13 mouse cellular contexts compared by ENCODE assay signal in genomic region chr3:107433614-107434013, GRCm38 (mm10). TPM values are rescaled to one million over a fixed set of nuclear protein-coding genes. Genes with fewer than 3 reads are reported as not detected.
A peak's percentile ranks its signal among the peaks of the same experiment; 100 is the strongest.
DNase-seq lines count a peak whose midpoint lies in the region; ATAC-seq and TF ChIP-seq lines count a peak whose summit lies in the region.
"Had no signal": no experiment of that assay in that cellular context is flagged by ENCODE, and none has a peak within 500 bp of the region (broad histone marks: within the 10 kb centered on the region; RNA-seq: fewer than 3 reads in every experiment).

No protein-coding gene starts in this region.

- no peak for TF ChIP-seq CTCF in heart, adult 2 months (IDR thresholded peaks at IDR 0.05)

- intact Hi-C loops in heart, adult 2 months (cut with DNase I) = loop anchor here (5.0 kb wide), 1 partner anchor 46 kb away; no protein-coding TSS in a partner anchor

- DNase-seq in heart, adult 2 months = peak; percentile 33 to 52
- DNase-seq in right cerebral cortex, postnatal 25 days = peak; percentile 3
- DNase-seq in right cerebral cortex, postnatal 10 days (ENCODE audit: low spot score in 2 of 2) = no peak
- peak; percentile 54 to 62 for DNase-seq in heart, adult 9 months (ENCODE audit: low spot score in 2 of 2)
- DNase-seq in kidney, adult 9 months = no peak
- DNase-seq in midbrain, embryonic 14.5 days = no peak
- DNase-seq: embryo, embryonic 11 days; left cerebral cortex, postnatal 4 days had no signal

- H3K4me2 ChIP-seq in heart, embryonic 12.5 days = no peak overlapping the region
- no peak overlapping the region for H3K4me2 ChIP-seq in liver, embryonic 12.5 days
- H3K4me2 ChIP-seq in midbrain, embryonic 14.5 days (ENCODE audit: low read length) = no peak overlapping the region
- H3K4me2 ChIP-seq: forebrain, embryonic 15.5 days had no signal

- H3K9ac ChIP-seq in heart, adult 2 months (ENCODE audit: low read depth, low read length) = no peak overlapping the region
- H3K9ac ChIP-seq in heart, embryonic 12.5 days = no peak overlapping the region
- H3K9ac ChIP-seq in liver, embryonic 12.5 days = no peak overlapping the region
- no peak overlapping the region for H3K9ac ChIP-seq in midbrain, embryonic 14.5 days (replicated peaks; ENCODE audit: low read length)
- H3K9ac ChIP-seq: forebrain, embryonic 15.5 days had no signal

- H3K4me3 ChIP-seq in heart, adult 2 months = no peak overlapping the region
- no peak overlapping the region for H3K4me3 ChIP-seq in heart, embryonic 12.5 days
- H3K4me3 ChIP-seq in liver, embryonic 12.5 days = no peak overlapping the region
- H3K4me3 ChIP-seq in midbrain, embryonic 14.5 days (replicated peaks; ENCODE audit: low read depth, low read length) = no peak overlapping the region
- H3K4me3 ChIP-seq: forebrain, embryonic 15.5 days had no signal

- TF ChIP-seq EP300 in heart, adult 2 months (IDR thresholded peaks at IDR 0.05; ENCODE audit: insufficient read depth, low read depth, low read length) = no peak

- no peaks in the 10 kb centered on the region for H3K27me3 ChIP-seq in heart, adult 2 months (ENCODE audit: control insufficient read depth, insufficient read depth, low read length)
- H3K27me3 ChIP-seq in heart, embryonic 12.5 days (replicated peaks) = peaks cover 11% of the 10 kb centered on the region; the same call in 1 of the 2 replicates
- no peaks in the 10 kb centered on the region for H3K27me3 ChIP-seq in liver, embryonic 12.5 days (replicated peaks)
- H3K27me3 ChIP-seq in midbrain, embryonic 14.5 days (ENCODE audit: control insufficient read depth, insufficient read depth, low read length) = no peaks in the 10 kb centered on the region
- H3K27me3 ChIP-seq: forebrain, embryonic 15.5 days had no signal

- no peaks in the 10 kb centered on the region for H3K79me2 ChIP-seq in heart, adult 2 months (replicated peaks; ENCODE audit: control insufficient read depth, insufficient read depth, low read length)

- no peak overlapping the region for H3K27ac ChIP-seq in heart, adult 2 months
- H3K27ac ChIP-seq in heart, embryonic 12.5 days (ENCODE audit: poor library complexity, severe bottlenecking) = no peak overlapping the region
- no peak overlapping the region for H3K27ac ChIP-seq in liver, embryonic 12.5 days
- H3K27ac ChIP-seq in midbrain, embryonic 14.5 days (replicated peaks; ENCODE audit: low read depth, low read length) = no peak overlapping the region
- H3K27ac ChIP-seq: forebrain, embryonic 15.5 days had no signal

- peaks cover 2% of the 10 kb centered on the region; the same call in 1 of the 2 replicates for H3K4me1 ChIP-seq in heart, adult 2 months (ENCODE audit: control insufficient read depth, insufficient read depth, low read length)
- 0 out of 2 replicates have a peak, but pooled peaks cover 4% of the 10 kb centered on the region for H3K4me1 ChIP-seq in heart, embryonic 12.5 days (replicated peaks)
- H3K4me1 ChIP-seq in liver, embryonic 12.5 days = no peaks in the 10 kb centered on the region
- 0 out of 2 replicates have a peak, but pooled peaks cover 5% of the 10 kb centered on the region for H3K4me1 ChIP-seq in midbrain, embryonic 14.5 days (ENCODE audit: control insufficient read depth, insufficient read depth, low read length)

- H3K36me3 ChIP-seq in heart, adult 2 months (ENCODE audit: control insufficient read depth, insufficient read depth, low read length) = no peaks in the 10 kb centered on the region
- H3K36me3 ChIP-seq in heart, embryonic 12.5 days = no peaks in the 10 kb centered on the region
- H3K36me3 ChIP-seq in liver, embryonic 12.5 days = no peaks in the 10 kb centered on the region
- H3K36me3 ChIP-seq in midbrain, embryonic 14.5 days (ENCODE audit: control insufficient read depth, insufficient read depth, low read length) = no peaks in the 10 kb centered on the region
- H3K36me3 ChIP-seq: forebrain, embryonic 15.5 days had no signal

- ATAC-seq in heart, embryonic 12.5 days (ENCODE audit: insufficient number of reproducible peaks, low FRiP score) = no peak
- no peak for ATAC-seq in liver, embryonic 12.5 days
- ATAC-seq in midbrain, embryonic 14.5 days (ENCODE audit: low FRiP score, low TSS enrichment) = no peak
- ATAC-seq: CD4-positive, CD25-positive, alpha-beta regulatory T cell, adult 4 months; forebrain, embryonic 15.5 days; intestine, postnatal 0 days had no signal

- no peak for TF ChIP-seq POLR2A in heart, adult 2 months (IDR thresholded peaks at IDR 0.05; ENCODE audit: insufficient read depth, low read depth, low read length)

- WGBS in heart, adult 2 months = 39% methylated on average over 9 of the region's 9 CpGs
- WGBS in heart, embryonic 12.5 days = 51% methylated on average over 9 of the region's 9 CpGs
- 57% methylated on average over 9 of the region's 9 CpGs for WGBS in liver, embryonic 12.5 days (ENCODE audit: insufficient replicate concordance)
- WGBS in midbrain, embryonic 14.5 days = 50% methylated on average over 9 of the region's 9 CpGs

- no peaks in the 10 kb centered on the region for H3K9me3 ChIP-seq in heart, embryonic 12.5 days (replicated peaks)
- no peaks in the 10 kb centered on the region for H3K9me3 ChIP-seq in liver, embryonic 12.5 days (replicated peaks)
- H3K9me3 ChIP-seq in midbrain, embryonic 14.5 days (ENCODE audit: control insufficient read depth, low read length) = no peaks in the 10 kb centered on the region
- H3K9me3 ChIP-seq: forebrain, embryonic 15.5 days had no signal

RNA-seq across cellular contexts. Expression of gene Kcnc4, which starts 25.7 kb away (rescaled TPM):
- total RNA-seq in heart, adult 2 months (2021) = under 1 TPM; 0.10 to 0.18 TPM
- 0.51 and 0.94 TPM in 2 replicates for polyA plus RNA-seq in heart, adult 2 months (2012; rRNA removed)
- 0.12 and 0.15 TPM in 2 replicates for polyA plus RNA-seq in heart, embryonic 12.5 days (2016; fragmentation: Nextera tagmentation; extraction: Ambion mirVana)
- polyA plus RNA-seq in liver, embryonic 12.5 days (2016; fragmentation: Nextera tagmentation; extraction: Ambion mirVana) = not detected in 2 replicates
- polyA plus RNA-seq in midbrain, embryonic 14.5 days (2014; fragmentation: Nextera tagmentation; extraction: Ambion mirVana) = 6.2 and 8.3 TPM in 2 replicates
- polyA plus RNA-seq: CD4-positive, CD25-positive, alpha-beta regulatory T cell, adult 4 months had no signal

Comparison
In these comparisons a context has a peak if more than half of its experiments do, and no peak if none do; other contexts are left out.
1. DNase-seq: peak in heart, adult 2 months (2 of 2), right cerebral cortex, postnatal 25 days (single experiment) and heart, adult 9 months (2 of 2); none in right cerebral cortex, postnatal 10 days (0 of 2), kidney, adult 9 months (single experiment) and midbrain, embryonic 14.5 days (single experiment).